27 mouse cellular contexts compared by ENCODE assay signal in the genomic region with DNA sequence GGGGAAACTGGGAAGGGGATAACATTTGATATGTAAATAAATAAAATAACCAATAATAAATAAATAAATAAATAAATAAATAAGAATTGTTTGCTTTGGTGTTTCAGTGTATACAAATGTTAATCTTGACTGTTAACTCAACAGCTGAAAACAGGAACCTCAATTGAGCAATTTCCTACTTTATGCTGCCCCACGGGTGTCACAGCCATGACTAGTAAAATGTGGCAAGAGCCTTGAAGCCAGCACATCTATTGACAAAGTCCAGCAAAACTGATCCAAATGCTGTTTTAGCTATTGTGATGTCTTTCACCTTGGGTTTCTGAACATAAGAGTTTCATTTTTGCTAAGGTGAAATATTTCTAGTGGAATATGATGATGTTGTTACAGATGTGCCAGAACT. TPM values are rescaled to one million over a fixed set of nuclear protein-coding genes. Genes with fewer than 3 reads are reported as not detected.
DNase-seq lines count a peak whose midpoint lies in the region; ATAC-seq and TF ChIP-seq lines count a peak whose summit lies in the region.
"Had no signal": no experiment of that assay in that cellular context is flagged by ENCODE, and none has a peak within 500 bp of the region (broad histone marks: within the 10 kb centered on the region; RNA-seq: fewer than 3 reads in every experiment).

No protein-coding gene starts in this region.

- H3K36me3 ChIP-seq in liver, postnatal 0 days (replicated peaks; ENCODE audit: insufficient read depth, low read length), result no peaks in the 10 kb centered on the region
- H3K36me3 ChIP-seq in liver, embryonic 11.5 days (ENCODE audit: control insufficient read depth, insufficient read depth, low read length), result no peaks in the 10 kb centered on the region
- H3K36me3 ChIP-seq: embryonic facial prominence, embryonic 15.5 days; forebrain, embryonic 10.5 days; heart, embryonic 12.5 days; hindbrain, embryonic 15.5 days had no signal

- no peaks in the 10 kb centered on the region for H3K27me3 ChIP-seq in liver, postnatal 0 days (ENCODE audit: insufficient read depth, low read length)
- H3K27me3 ChIP-seq in liver, embryonic 11.5 days (replicated peaks; ENCODE audit: control insufficient read depth, insufficient read depth, low read length), result no peaks in the 10 kb centered on the region
- H3K27me3 ChIP-seq: CH12.LX; embryonic facial prominence, embryonic 15.5 days; heart, embryonic 12.5 days; hindbrain, embryonic 15.5 days had no signal

- no peak overlapping the region for H3K4me3 ChIP-seq in liver, postnatal 0 days (ENCODE audit: low read depth, low read length)
- no peak overlapping the region for H3K4me3 ChIP-seq in liver, embryonic 11.5 days (ENCODE audit: low read depth, low read length)
- H3K4me3 ChIP-seq: embryonic facial prominence, embryonic 15.5 days; erythroblast, embryonic 14.5 days; forebrain, embryonic 10.5 days; heart, embryonic 12.5 days; hindbrain, embryonic 15.5 days had no signal

- TF ChIP-seq EP300 in liver, postnatal 0 days (IDR thresholded peaks at IDR 0.05; ENCODE audit: low read depth), result no peak

- no peak overlapping the region for H3K4me2 ChIP-seq in liver, postnatal 0 days (ENCODE audit: low read depth, low read length)
- no peak overlapping the region for H3K4me2 ChIP-seq in liver, embryonic 11.5 days
- H3K4me2 ChIP-seq: embryonic facial prominence, embryonic 15.5 days; heart, embryonic 12.5 days; hindbrain, embryonic 15.5 days had no signal

- H3K9me3 ChIP-seq in liver, postnatal 0 days (ENCODE audit: low read length), result no peaks in the 10 kb centered on the region
- H3K9me3 ChIP-seq in liver, embryonic 11.5 days (ENCODE audit: control insufficient read depth, low read length), result no peaks in the 10 kb centered on the region
- H3K9me3 ChIP-seq: embryonic facial prominence, embryonic 15.5 days; forebrain, embryonic 10.5 days; heart, embryonic 12.5 days; hindbrain, embryonic 15.5 days had no signal

- no peaks in the 10 kb centered on the region for H3K4me1 ChIP-seq in liver, postnatal 0 days (ENCODE audit: insufficient read depth)
- H3K4me1 ChIP-seq in liver, embryonic 11.5 days (replicated peaks; ENCODE audit: control insufficient read depth, insufficient read depth, low read length), result no peaks in the 10 kb centered on the region
- H3K4me1 ChIP-seq: embryonic facial prominence, embryonic 15.5 days; forebrain, embryonic 10.5 days; heart, embryonic 12.5 days; hindbrain, embryonic 15.5 days had no signal

- ATAC-seq in liver, postnatal 0 days, result peak; percentile 79
- no peak for ATAC-seq in liver, embryonic 11.5 days (replicated peaks; ENCODE audit: low FRiP score)
- peak; percentile 97 for ATAC-seq in granulocyte monocyte progenitor cell, adult 5-6 weeks (replicated peaks; ENCODE audit: poor library complexity, severe bottlenecking)
- ATAC-seq: activated CD4-positive, CD25-positive, alpha-beta regulatory T cell, adult 4 months; forebrain, embryonic 14.5 days; Patski had no signal

- H3K9ac ChIP-seq in liver, postnatal 0 days (replicated peaks), result no peak overlapping the region
- no peak overlapping the region for H3K9ac ChIP-seq in liver, embryonic 11.5 days (ENCODE audit: low read depth, low read length)
- H3K9ac ChIP-seq: embryonic facial prominence, embryonic 15.5 days; heart, embryonic 12.5 days; hindbrain, embryonic 15.5 days had no signal

- no peak overlapping the region for H3K27ac ChIP-seq in liver, postnatal 0 days (ENCODE audit: low read depth)
- no peak overlapping the region for H3K27ac ChIP-seq in liver, embryonic 11.5 days (ENCODE audit: low read depth, low read length)
- H3K27ac ChIP-seq: embryonic facial prominence, embryonic 15.5 days; forebrain, embryonic 10.5 days; hindbrain, embryonic 15.5 days had no signal

- intact Hi-C loops in left cerebral cortex, postnatal 14 days (cut with DNase I), result no loop called here

- TF ChIP-seq CTCF in liver, postnatal 0 days (IDR thresholded peaks at IDR 0.05; ENCODE audit: low read depth), result no peak

- WGBS in liver, postnatal 0 days (ENCODE audit: insufficient replicate concordance), result 35% methylated on average over 1 of the region's 1 CpGs
- 50% methylated on average over 1 of the region's 1 CpGs for WGBS in liver, embryonic 11.5 days

- no peak for DNase-seq in liver, postnatal 0 days
- DNase-seq in liver, embryonic 11.5 days (ENCODE audit: low spot score), result no peak
- peak; percentile 62 for DNase-seq in 416B (ENCODE audit: low read depth)
- DNase-seq in monocyte, adult 2 months (ENCODE audit: low read depth in 1 of 2, low spot score in 2 of 2), result peak; percentile 40 to 46
- no peak for DNase-seq in cerebellum, postnatal 25 days
- DNase-seq in frontal cortex, postnatal 10 days (ENCODE audit: low spot score in 2 of 2), result no peak
- DNase-seq in left cerebral cortex, postnatal 14 days (ENCODE audit: low spot score in 2 of 2), result no peak
- DNase-seq: adrenal gland, postnatal 14 days; cerebellum, adult 18-20 months; cerebellum, adult 9-11 months; embryo, embryonic 11 days had no signal

RNA-seq across cellular contexts. Expression of a gene that starts 1.6 kb away (rescaled TPM):
- polyA plus RNA-seq in liver, postnatal 0 days (2015; fragmentation: Nextera tagmentation; extraction: Ambion mirVana), result 2.1 and 2.6 TPM in 2 replicates
- 0.25 TPM in 1 of 2 replicates, not detected in the other for polyA plus RNA-seq in liver, embryonic 11.5 days (2014; fragmentation: Nextera tagmentation; extraction: Ambion mirVana)
- not detected in 2 replicates for total RNA-seq in granulocyte monocyte progenitor cell, adult 5-6 weeks (2014; fragmentation: Nextera tagmentation)
- not detected in 2 replicates for total RNA-seq in granulocyte monocyte progenitor cell, adult 5-6 weeks (2017)
- total RNA-seq in left cerebral cortex, postnatal 14 days (2021), result not detected
- total RNA-seq: adrenal gland, postnatal 14 days; CH12.LX; gastrocnemius, adult 8-10 months; gastrocnemius, postnatal 4 days; heart, postnatal 25 days had no signal
- polyA plus RNA-seq: activated CD4-positive, CD25-positive, alpha-beta regulatory T cell, adult 4 months; embryonic facial prominence, embryonic 11.5 days; erythroblast, embryonic 14.5 days; forebrain, embryonic 10.5 days; forebrain, embryonic 14.5 days; heart, embryonic 12.5 days; heart, embryonic 16.5 days; hindbrain, embryonic 11.5 days; hindbrain, embryonic 15.5 days; Patski had no signal

Comparison
In these comparisons a context has a peak if more than half of its experiments do, and no peak if none do; other contexts are left out.
1. DNase-seq: peak in 416B (single experiment) and monocyte, adult 2 months (2 of 2); none in liver, postnatal 0 days (single experiment), liver, embryonic 11.5 days (single experiment), cerebellum, postnatal 25 days (0 of 2), frontal cortex, postnatal 10 days (0 of 2) and left cerebral cortex, postnatal 14 days (0 of 2).